Mouse (Mus musculus) megakaryocyte-erythroid progenitor cell, adult 5-6 weeks (primary cell): ENCODE measurements around the gene Drd2. TPM values are rescaled to one million over a fixed set of nuclear protein-coding genes. Genes with fewer than 3 reads are reported as not detected.

Experiments used
- ATAC-seq: replicated peaks from 2 replicates; pipeline ENCODE4 v1.8.0; 2016; ENCODE audit warnings: mild to moderate bottlenecking, inconsistent platforms; ENCODE audit not compliant: severe bottlenecking, poor library complexity, low FRiP score, low TSS enrichment
- total RNA-seq, 2 experiments: library from RNA; stranded (forward) in 1 of 2; stranded (reverse) in 1 of 2; fragments of 200-1000, 215-1000 nt in 1 of 2; fragments of >200 nt in 1 of 2; fragmentation: Nextera tagmentation in 1 of 2; gene quantifications; 2 replicates each; pipeline ENCODE4 v1.2.3; 2014 to 2017

The Drd2 gene
- total RNA-seq, 2 experiments from 2014 or later: not detected

DNA sequence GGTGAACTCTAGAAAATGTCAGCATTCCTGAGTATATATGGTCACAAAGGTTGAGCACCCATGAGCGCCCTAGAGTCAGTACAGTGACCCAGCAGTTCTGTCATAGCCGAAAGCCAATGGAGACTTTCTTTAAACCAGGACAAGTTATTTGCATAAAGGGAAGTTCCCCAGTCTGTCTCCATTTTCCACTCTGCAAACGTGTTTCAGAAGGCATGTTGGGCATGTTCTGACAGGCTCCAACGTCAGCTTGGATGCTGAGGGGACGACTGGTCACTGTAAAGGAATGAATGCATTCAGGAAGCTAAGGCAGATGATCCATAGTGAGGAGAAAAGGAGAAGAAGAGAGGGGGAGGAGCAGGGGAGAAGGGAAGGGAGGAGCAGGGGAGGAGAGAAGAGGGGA is 87.1 kb downstream of the Drd2 start:
- ATAC-seq: no peak

DNA sequence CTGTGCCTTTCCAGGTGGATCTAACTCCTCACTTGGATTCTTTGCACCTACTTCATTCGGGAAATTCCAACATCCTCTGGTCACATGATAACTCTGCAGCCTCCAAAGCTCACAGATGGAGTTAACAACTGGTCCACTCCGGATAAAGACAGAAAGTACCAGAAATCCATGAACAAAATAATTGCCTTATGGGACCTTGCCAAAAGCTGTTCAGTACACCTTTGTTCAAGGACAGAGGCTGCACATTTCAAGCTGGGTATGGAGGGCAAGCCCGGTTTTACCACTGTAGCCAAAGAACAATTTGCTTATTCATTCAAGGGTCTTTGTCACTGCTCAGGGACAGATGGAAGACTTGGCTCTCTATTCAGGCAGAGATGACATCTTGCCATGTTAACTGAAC is 102.2 kb downstream of the Drd2 start:
- ATAC-seq: no peak

DNA sequence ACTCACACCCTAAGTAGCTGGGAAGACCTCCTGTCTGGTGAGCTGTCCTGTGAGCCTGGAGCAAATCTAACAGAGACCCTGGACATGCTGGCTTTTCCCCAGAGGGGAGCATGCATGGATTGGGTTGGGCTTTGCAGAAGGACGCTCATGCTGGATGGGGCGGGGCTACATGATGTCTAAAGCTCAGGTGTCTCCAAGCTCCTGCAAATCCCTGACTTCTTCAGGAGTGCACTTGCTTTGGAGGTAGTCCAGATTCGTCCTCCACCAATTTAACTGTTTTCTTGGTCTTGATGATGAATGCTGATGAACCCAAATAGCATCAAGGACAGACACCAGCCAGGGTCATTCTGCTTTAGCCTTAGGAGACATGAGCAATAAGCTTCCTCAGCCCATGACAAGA is 110.1 kb downstream of the Drd2 start:
- no peak for ATAC-seq

DNA sequence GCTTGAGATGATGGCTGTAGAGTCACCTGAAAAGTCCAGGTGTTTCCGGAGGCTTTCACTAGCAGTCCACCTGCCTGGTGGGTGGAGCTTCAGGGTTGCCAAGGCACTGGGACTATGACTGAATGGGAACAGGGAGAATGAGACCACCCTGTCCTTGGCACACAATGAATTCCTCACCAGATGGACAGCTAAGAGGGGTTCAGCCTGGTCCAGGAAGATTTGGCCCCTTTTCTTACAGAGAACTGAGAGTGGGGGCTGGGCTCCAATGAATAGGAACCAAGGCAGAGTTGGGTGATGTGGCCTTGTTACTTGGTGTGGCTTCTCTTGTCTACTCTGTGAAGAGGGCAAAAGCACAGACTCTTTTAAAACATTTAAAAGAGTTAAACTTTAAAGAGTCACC is 112.0 kb downstream of the Drd2 start:
- ATAC-seq: no peak

DNA sequence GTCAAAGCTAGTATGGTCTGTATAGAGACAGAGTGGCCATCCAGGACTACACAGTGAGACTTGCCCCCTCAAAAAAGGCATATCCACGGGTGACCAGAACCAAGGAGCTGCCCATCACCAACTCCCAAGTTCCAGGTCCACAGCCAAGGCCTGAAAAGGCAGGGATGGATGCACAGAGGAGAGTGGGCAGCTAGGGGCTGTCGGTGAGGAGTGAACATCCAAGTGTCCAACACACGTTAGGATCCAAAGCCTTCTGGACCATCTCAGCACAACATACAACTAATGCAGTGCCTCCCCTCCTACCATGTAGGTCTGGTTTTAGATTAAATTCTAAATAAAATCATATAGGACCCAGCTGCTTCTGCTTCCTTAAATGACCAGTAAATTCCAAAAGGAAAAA is 115.7 kb downstream of the Drd2 start:
- no peak for ATAC-seq

Other genes starting within 250 kb of the Drd2 start
- gene Gm4894, start 90.1 kb upstream of the Drd2 start, total RNA-seq (2014; fragmentation: Nextera tagmentation): not detected in 2 replicates
- gene Gm4894, start 90.1 kb upstream of the Drd2 start, total RNA-seq (2017): not detected in 2 replicates
- not detected in 2 replicates for gene Ankk1, start 86.4 kb downstream of the Drd2 start, total RNA-seq (2014; fragmentation: Nextera tagmentation)
- gene Ankk1, start 86.4 kb downstream of the Drd2 start, total RNA-seq (2017): not detected in 2 replicates
- gene Ttc12, start 145.6 kb downstream of the Drd2 start, total RNA-seq (2014; fragmentation: Nextera tagmentation): 0.52 and 1.4 TPM in 2 replicates
- gene Ttc12, start 145.6 kb downstream of the Drd2 start, total RNA-seq (2017): 0.42 and 0.85 TPM in 2 replicates